Mouse (Mus musculus) stomach, postnatal 0 days (tissue): ENCODE measurements around the gene Kifc5b.

ENCODE experiments used
- CTCF ChIP-seq: IDR thresholded peaks from 2 replicates; pipeline ENCODE4 v1.5.1; 2016; ENCODE audit warnings: antibody characterized with exemption, low read depth, mild to moderate bottlenecking, moderate library complexity
- EP300 ChIP-seq: optimal IDR thresholded peaks from 2 replicates; pipeline ENCODE3; 2016; ENCODE audit warnings: antibody characterized with exemption

- no peak for TF ChIP-seq CTCF
- TF ChIP-seq EP300: no peak
These were observed 22.5 kb upstream of the Kifc5b start for GRCm38 (mm10) chr17:26894342-26894741.
